In genomic region chr7:132506226-132506625, GRCm38 (mm10) we compare ENCODE assay signal across 26 mouse cellular contexts.
A peak's percentile ranks its signal among the peaks of the same experiment; 100 is the strongest.
DNase-seq lines count a peak whose midpoint lies in the region; ATAC-seq and TF ChIP-seq lines count a peak whose summit lies in the region.
"Had no signal": no experiment of that assay in that cellular context is flagged by ENCODE, and none has a peak within 500 bp of the region (broad histone marks: within the 10 kb centered on the region; RNA-seq: fewer than 3 reads in every experiment).

No protein-coding gene starts in this region.

- H3K36me3 ChIP-seq in kidney, embryonic 15.5 days: no peaks in the 10 kb centered on the region
- H3K36me3 ChIP-seq in liver, postnatal 0 days (replicated peaks; ENCODE audit: insufficient read depth, low read length): no peaks in the 10 kb centered on the region
- H3K36me3 ChIP-seq: heart, embryonic 13.5 days; hindbrain, embryonic 15.5 days; liver, embryonic 12.5 days; midbrain, embryonic 10.5 days; midbrain, embryonic 15.5 days had no signal

- H3K27ac ChIP-seq in kidney, embryonic 15.5 days: 0 out of 2 replicates have a peak overlapping the region, but pooled peaks have one; percentile 4
- H3K27ac ChIP-seq in liver, postnatal 0 days (ENCODE audit: low read depth): no peak overlapping the region
- H3K27ac ChIP-seq: gastrocnemius, adult 2 months; heart, embryonic 13.5 days; hindbrain, embryonic 15.5 days; liver, embryonic 12.5 days; midbrain, embryonic 10.5 days; midbrain, embryonic 15.5 days had no signal

- H3K9ac ChIP-seq in kidney, embryonic 15.5 days: no peak overlapping the region
- no peak overlapping the region for H3K9ac ChIP-seq in liver, postnatal 0 days (replicated peaks)
- H3K9ac ChIP-seq: heart, embryonic 13.5 days; hindbrain, embryonic 15.5 days; liver, embryonic 12.5 days; midbrain, embryonic 15.5 days had no signal

- no peak for TF ChIP-seq CTCF in liver, postnatal 0 days (IDR thresholded peaks at IDR 0.05; ENCODE audit: low read depth)

- peaks cover 18% of the 10 kb centered on the region for H3K4me1 ChIP-seq in kidney, embryonic 15.5 days
- H3K4me1 ChIP-seq in liver, postnatal 0 days (ENCODE audit: insufficient read depth): no peaks in the 10 kb centered on the region
- H3K4me1 ChIP-seq: hindbrain, embryonic 15.5 days; midbrain, embryonic 15.5 days had no signal

- peak; percentile 17 for DNase-seq in embryo, embryonic 10 days (ENCODE audit: low spot score)
- no peak for DNase-seq in embryo, embryonic 9.5 days (ENCODE audit: extremely low spot score)
- peak; percentile 29 for DNase-seq in embryo, embryonic 11 days
- peak; percentile 5 to 13 for DNase-seq in kidney, postnatal 36 days
- no peak for DNase-seq in cerebellum, postnatal 36 days
- no peak for DNase-seq in liver, postnatal 0 days
- DNase-seq in spleen, postnatal 36 days (ENCODE audit: low spot score in 2 of 2): no peak
- DNase-seq: adrenal gland, adult 2 months; adrenal gland, postnatal 36 days; cerebellum, adult 2 months; cerebellum, postnatal 14 days; gastrocnemius, adult 2 months; heart, postnatal 10 days; lung, postnatal 10 days; right cerebral cortex, postnatal 4 days; thymus, adult 2 months; thymus, postnatal 36 days had no signal

- H3K4me3 ChIP-seq in kidney, embryonic 15.5 days (replicated peaks): no peak overlapping the region
- H3K4me3 ChIP-seq in liver, postnatal 0 days (ENCODE audit: low read depth, low read length): no peak overlapping the region
- H3K4me3 ChIP-seq: erythroblast, embryonic 14.5 days; gastrocnemius, adult 2 months; heart, embryonic 13.5 days; hindbrain, embryonic 15.5 days; liver, embryonic 12.5 days; midbrain, embryonic 10.5 days; midbrain, embryonic 15.5 days had no signal

- 16% methylated on average over 5 of the region's 5 CpGs for WGBS in kidney, embryonic 15.5 days
- 54% methylated on average over 5 of the region's 5 CpGs for WGBS in liver, postnatal 0 days (ENCODE audit: insufficient replicate concordance)

- ATAC-seq in kidney, embryonic 15.5 days (replicated peaks; ENCODE audit: low FRiP score): peak; percentile 46; the same call in 1 of the 2 replicates
- no peak for ATAC-seq in liver, postnatal 0 days
- ATAC-seq: activated CD4-positive, CD25-positive, alpha-beta regulatory T cell, adult 4 months; forebrain, embryonic 16.5 days; liver, embryonic 12.5 days; midbrain, embryonic 15.5 days had no signal

- H3K9me3 ChIP-seq in kidney, embryonic 15.5 days (replicated peaks): no peaks in the 10 kb centered on the region
- no peaks in the 10 kb centered on the region for H3K9me3 ChIP-seq in liver, postnatal 0 days (ENCODE audit: low read length)
- H3K9me3 ChIP-seq: heart, embryonic 13.5 days; hindbrain, embryonic 15.5 days; liver, embryonic 12.5 days; midbrain, embryonic 10.5 days; midbrain, embryonic 15.5 days had no signal

- TF ChIP-seq EP300 in liver, postnatal 0 days (IDR thresholded peaks at IDR 0.05; ENCODE audit: low read depth): no peak

- H3K4me2 ChIP-seq in kidney, embryonic 15.5 days: no peak overlapping the region
- H3K4me2 ChIP-seq in liver, postnatal 0 days (ENCODE audit: low read depth, low read length): no peak overlapping the region
- H3K4me2 ChIP-seq: heart, embryonic 13.5 days; hindbrain, embryonic 15.5 days; liver, embryonic 12.5 days; midbrain, embryonic 15.5 days had no signal

- H3K27me3 ChIP-seq in kidney, embryonic 15.5 days: peaks cover 12% of the 10 kb centered on the region; the same call in 1 of the 2 replicates
- no peaks in the 10 kb centered on the region for H3K27me3 ChIP-seq in liver, postnatal 0 days (ENCODE audit: insufficient read depth, low read length)
- H3K27me3 ChIP-seq: hindbrain, embryonic 15.5 days; midbrain, embryonic 15.5 days had no signal

Comparison
In these comparisons a context has a peak if more than half of its experiments do, and no peak if none do; other contexts are left out.
1. DNase-seq: peak in embryo, embryonic 10 days (single experiment), embryo, embryonic 11 days (single experiment) and kidney, postnatal 36 days (2 of 2); none in embryo, embryonic 9.5 days (single experiment), cerebellum, postnatal 36 days (0 of 2), liver, postnatal 0 days (single experiment) and spleen, postnatal 36 days (0 of 2).